Mouse (Mus musculus) brain, embryonic 14.5 days (tissue): Measurements from ENCODE around the gene Aup1. TPM values are rescaled to one million over a fixed set of nuclear protein-coding genes. Genes with fewer than 3 reads are reported as not detected.

Experiments used
- DNase-seq: peaks from one replicate; pipeline ENCODE4 v3.0.0-alpha.2; 2011; ENCODE audit warnings: low read depth
- CTCF ChIP-seq: fragments of 200-500 bp; IDR thresholded peaks from 2 replicates; pipeline ENCODE4 v1.5.1; 2012; ENCODE audit warnings: inconsistent platforms, mild to moderate bottlenecking, moderate library complexity, borderline replicate concordance; ENCODE audit not compliant: insufficient read depth, insufficient read length; ENCODE audit errors: extremely low read depth
- POLR2A ChIP-seq: fragments of 200-500 bp; IDR thresholded peaks from 2 replicates; pipeline ENCODE4 v1.6.1; 2012; ENCODE audit warnings: mild to moderate bottlenecking, inconsistent platforms, borderline replicate concordance; ENCODE audit not compliant: poor library complexity, insufficient read depth, insufficient read length, severe bottlenecking; ENCODE audit errors: extremely low read depth
- polyA plus RNA-seq: library from polyadenylated mRNA; depleted of rRNA; stranded (reverse); fragments of >200 nt; gene quantifications from 2 replicates; pipeline ENCODE4 v1.2.3, GENCODE M21; 2012

The Aup1 gene
- polyA plus RNA-seq, 1 experiment: 222 TPM

DNA sequence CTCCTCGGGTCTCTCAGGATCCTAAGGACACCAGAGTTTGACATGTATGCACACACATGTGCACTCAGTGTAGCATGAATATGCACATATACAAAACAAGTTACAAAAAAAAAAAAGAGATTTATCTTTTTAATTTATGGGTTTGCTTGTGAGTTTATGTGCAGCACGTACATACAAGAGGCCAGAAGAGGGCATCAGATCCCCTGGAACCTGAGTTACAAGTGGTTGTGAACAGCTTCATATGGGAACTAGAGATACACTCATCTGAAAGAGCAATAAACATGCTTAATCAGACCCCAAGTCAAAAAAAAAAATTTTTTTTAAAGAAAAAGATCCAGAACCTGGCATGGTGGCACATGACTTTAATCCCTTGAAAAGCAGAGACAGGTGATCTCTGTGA, 20.7 kb downstream of the Aup1 start:
- DNase-seq: peak; percentile 32
- TF ChIP-seq CTCF: no peak
- no peak for TF ChIP-seq POLR2A

GRCm38 (mm10) chr6:83077630-83078323, 23.5 kb downstream of the Aup1 start, which contains the start of gene Pcgf1:
Gene Pcgf1 (plus strand): TSS chr6:83077869.
- peak; percentile 53 for DNase-seq
- TF ChIP-seq CTCF: no peak
- TF ChIP-seq POLR2A: no peak; the same call in 1 of the 2 replicates

GRCm38 (mm10) chr6:83078324-83078858, 24.1 kb downstream of the Aup1 start:
- DNase-seq: peak; percentile 99
- TF ChIP-seq POLR2A: 0 out of 2 replicates have a peak, but pooled peaks have one; percentile 20
- peak; percentile 49; the same call in 1 of the 2 replicates for TF ChIP-seq CTCF

DNA sequence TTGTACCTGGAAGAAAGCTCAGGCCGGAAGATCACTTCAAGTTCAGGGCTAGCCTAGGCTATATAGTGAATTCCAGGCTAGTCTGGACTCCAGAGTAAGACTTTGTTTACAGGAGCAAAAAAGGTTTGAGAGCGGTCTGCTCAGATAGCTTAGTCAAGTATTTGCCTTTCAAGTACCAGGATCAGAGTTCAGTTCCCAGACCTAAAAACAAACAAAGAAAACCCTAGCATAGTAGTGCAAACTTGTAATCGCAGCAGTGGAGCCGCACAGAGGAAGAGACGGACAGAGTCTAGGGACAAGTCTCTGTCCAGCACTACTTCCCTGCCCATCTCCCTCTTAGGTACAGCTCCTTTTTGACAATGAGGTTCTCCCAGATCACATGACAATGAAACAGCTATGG, 25.9 kb downstream of the Aup1 start:
- TF ChIP-seq CTCF (no peak), POLR2A (no peak)
- DNase-seq: no peak

DNA sequence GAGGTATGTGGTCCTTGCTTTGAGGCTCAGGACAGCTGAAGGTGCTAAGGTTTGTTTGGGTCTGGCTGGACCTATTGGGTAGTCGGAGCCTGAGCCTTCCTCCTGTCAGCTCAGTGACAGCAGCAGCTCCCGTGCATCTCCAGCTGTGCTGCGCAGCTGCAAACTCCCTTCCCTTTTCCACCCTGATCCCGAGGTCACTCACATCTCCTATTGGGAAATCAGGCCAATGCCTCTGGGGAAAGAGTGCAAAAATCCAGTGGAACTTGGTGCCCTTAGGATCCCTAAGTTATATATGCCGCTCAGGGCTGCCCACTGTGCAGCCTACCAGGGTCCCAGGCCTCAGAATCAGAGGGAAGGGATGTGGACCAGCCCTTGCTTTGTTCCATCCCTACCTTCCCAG, 29.2 kb downstream of the Aup1 start:
- TF ChIP-seq CTCF: no peak
- no peak for DNase-seq

DNA sequence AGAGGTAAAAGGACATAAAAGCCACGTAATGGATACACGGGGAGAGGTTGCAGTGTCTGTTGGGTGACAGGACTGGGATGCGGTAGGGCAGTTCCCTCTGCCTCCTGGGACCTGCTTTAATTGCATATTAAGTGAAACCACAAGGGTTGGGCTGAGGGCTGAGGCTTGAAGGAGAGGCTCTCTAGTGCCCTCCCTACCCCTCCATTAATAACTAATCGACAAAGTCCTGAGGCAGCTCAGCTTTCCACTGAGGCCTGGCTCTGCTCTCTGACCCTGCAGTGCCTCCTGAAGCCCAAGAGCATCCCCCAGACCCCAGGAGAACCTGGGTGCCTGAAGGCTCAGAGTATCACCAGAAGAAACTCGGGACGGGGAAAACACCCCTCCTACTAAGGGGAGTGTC, 30.2 kb downstream of the Aup1 start:
- DNase-seq: no peak
- TF ChIP-seq CTCF (no peak), POLR2A (no peak)

DNA sequence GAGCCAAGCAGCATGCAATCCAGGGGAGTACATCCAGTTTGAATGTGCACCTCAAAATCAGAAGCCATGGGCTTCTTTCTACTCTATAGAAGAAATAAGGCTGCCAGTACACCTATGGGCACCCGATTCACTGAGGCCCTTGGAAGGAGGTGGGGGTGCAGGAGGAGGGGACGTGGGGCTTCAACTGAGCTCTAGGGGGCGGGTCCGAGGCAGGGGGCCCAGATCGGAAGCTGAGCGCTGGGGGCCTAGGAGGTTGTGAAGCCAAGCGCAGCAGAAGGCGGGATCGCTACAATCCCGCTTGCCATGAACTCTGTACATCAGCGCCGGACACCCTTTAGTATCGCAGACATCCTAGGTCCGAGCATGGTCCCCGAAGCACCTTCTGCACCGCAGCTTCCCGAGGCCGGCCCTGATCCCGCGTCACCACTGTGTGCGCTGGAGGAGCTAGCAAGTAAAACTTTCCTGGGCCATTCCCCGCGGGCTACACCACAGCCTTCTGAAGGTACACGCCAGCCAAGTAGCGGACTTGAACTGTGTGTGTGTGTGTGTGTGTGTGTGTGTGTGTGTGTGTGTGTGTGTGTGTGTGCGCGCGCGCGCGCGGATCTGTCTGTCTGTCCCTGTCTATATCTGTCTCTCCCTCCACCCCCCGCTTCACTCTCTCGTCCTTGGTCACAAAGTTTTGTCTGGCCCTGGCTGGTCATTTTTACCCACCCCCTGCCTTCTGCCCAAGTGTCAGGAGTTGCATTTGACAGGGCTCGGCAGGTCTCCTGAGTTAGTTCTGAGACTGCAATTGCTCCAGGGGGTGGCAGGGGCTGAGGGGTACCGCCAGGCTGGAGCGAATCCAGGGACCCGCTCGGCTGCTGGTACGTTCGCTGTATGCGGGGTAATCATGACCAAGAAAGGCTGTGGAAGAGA, 32.1 kb downstream of the Aup1 start, which contains the start of gene Lbx2:
Gene Lbx2 (plus strand): TSS at position 247 of the 915 bp plus-strand sequence.
- no peak for DNase-seq
- TF ChIP-seq CTCF: no peak
- no peak for TF ChIP-seq POLR2A

GRCm38 (mm10) chr6:83087205-83087925, 33.0 kb downstream of the Aup1 start:
- DNase-seq: no peak

DNA sequence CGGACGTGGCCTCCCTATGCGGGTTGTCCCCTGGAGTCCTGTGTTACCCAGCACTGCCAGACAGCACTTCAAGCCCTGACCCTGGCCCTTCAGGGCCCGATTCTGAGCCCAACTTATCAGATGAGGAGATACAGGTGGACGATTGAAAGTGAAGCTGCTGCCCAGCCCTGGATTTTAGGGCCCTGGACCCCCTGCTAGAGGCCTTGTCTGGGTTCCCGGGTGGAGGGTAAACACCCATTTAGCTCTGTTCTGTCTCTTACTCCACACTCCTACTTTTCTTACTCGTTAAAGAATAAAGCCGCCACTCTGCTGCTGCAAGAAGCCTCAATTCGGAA, 33.6 kb downstream of the Aup1 start:
- TF ChIP-seq CTCF (no peak), POLR2A (no peak)

More at GRCm38 (mm10) chr6:83087205-83087925, 33.0 kb downstream of the Aup1 start:
- TF ChIP-seq POLR2A: no peak

GRCm38 (mm10) chr6:83092416-83093127, 38.3 kb downstream of the Aup1 start:
- no peak for TF ChIP-seq CTCF
- TF ChIP-seq POLR2A: no peak
- no peak for DNase-seq

More for the DNA sequence above, 33.6 kb downstream of the Aup1 start:
- no peak for DNase-seq

GRCm38 (mm10) chr6:83095968-83096367, 41.6 kb downstream of the Aup1 start:
- DNase-seq: no peak
- TF ChIP-seq POLR2A (no peak), CTCF (no peak)
